Comparison of ENCODE assay signal across 22 mouse cellular contexts in genomic region chr17:87448339-87448738, GRCm38 (mm10). TPM values are rescaled to one million over a fixed set of nuclear protein-coding genes. Genes with fewer than 3 reads are reported as not detected.
A peak's percentile ranks its signal among the peaks of the same experiment; 100 is the strongest.
DNase-seq lines count a peak whose midpoint lies in the region; ATAC-seq and TF ChIP-seq lines count a peak whose summit lies in the region.
"Had no signal": no experiment of that assay in that cellular context is flagged by ENCODE, and none has a peak within 500 bp of the region (broad histone marks: within the 10 kb centered on the region; RNA-seq: fewer than 3 reads in every experiment).

No protein-coding gene starts in this region.

- H3K9ac ChIP-seq in CH12.LX (ENCODE audit: insufficient read depth, low read depth) (no peak overlapping the region), ES-E14 (ENCODE audit: insufficient read depth, low read depth, low read length, poor library complexity, severe bottlenecking) (no peak overlapping the region)
- H3K9ac ChIP-seq in liver, embryonic 14.5 days (replicated peaks): no peak overlapping the region

- no peak overlapping the region for H3K4me3 ChIP-seq in layer of hippocampus, adult 2 months
- no peak overlapping the region for H3K4me3 ChIP-seq in CH12.LX (replicated peaks in 1 of 3; ENCODE audit: low read depth in 2 of 3, low read length in 2 of 3, poor library complexity in 1 of 3)
- H3K4me3 ChIP-seq in ES-E14 (ENCODE audit: insufficient read depth in 1 of 2, low read depth in 1 of 2, low read length in 2 of 2, poor library complexity in 1 of 2, severe bottlenecking in 1 of 2): no peak overlapping the region
- H3K4me3 ChIP-seq in liver, embryonic 14.5 days (ENCODE audit: insufficient read depth in 1 of 2, low read depth in 2 of 2, low read length in 2 of 2): no peak overlapping the region

- H3K4me1 ChIP-seq in CH12.LX (ENCODE audit: control insufficient read depth in 1 of 2, insufficient read depth in 2 of 2): peaks cover 1 to 20% of the 10 kb centered on the region in 2 experiments; a peak in 3 of 4 replicates
- H3K4me1 ChIP-seq in ES-E14 (ENCODE audit: control insufficient read depth in 2 of 2, insufficient read depth in 2 of 2, low read length in 2 of 2, poor library complexity in 1 of 2): peaks cover 0 to 2% of the 10 kb centered on the region in 2 experiments; a peak in 3 of 4 replicates
- H3K4me1 ChIP-seq in liver, embryonic 14.5 days (replicated peaks; ENCODE audit: control insufficient read depth in 2 of 2, insufficient read depth in 2 of 2, low read length in 1 of 2): peaks cover 27% of the 10 kb centered on the region in 2 experiments

- peaks cover 2% of the 10 kb centered on the region for H3K27me3 ChIP-seq in CH12.LX (replicated peaks)
- H3K27me3 ChIP-seq in liver, embryonic 14.5 days (ENCODE audit: control insufficient read depth, insufficient read depth, low read length): no peaks in the 10 kb centered on the region

- TF ChIP-seq RAD21 in CH12.LX (IDR thresholded peaks at IDR 0.05; ENCODE audit: low read depth, low read length): no peak

- TF ChIP-seq POLR2A in CH12.LX (IDR thresholded peaks at IDR 0.05; ENCODE audit: low read depth, low read length): no peak

- no peak overlapping the region for H3K4me2 ChIP-seq in CH12.LX (ENCODE audit: insufficient read depth, low read depth, poor library complexity, severe bottlenecking)
- H3K4me2 ChIP-seq in liver, embryonic 14.5 days (ENCODE audit: low read depth): peak overlapping the region; percentile 42

- TF ChIP-seq CTCF in layer of hippocampus, adult 2 months (conservative IDR thresholded peaks at IDR 0.05): no peak
- TF ChIP-seq CTCF in CH12.LX (conservative IDR thresholded peaks at IDR 0.05 in 1 of 2, IDR thresholded peaks at IDR 0.05 in 1 of 2; ENCODE audit: low read depth in 2 of 2, low read length in 2 of 2): no peak
- no peak for TF ChIP-seq CTCF in liver, embryonic 14.5 days (IDR thresholded peaks at IDR 0.05; ENCODE audit: low read depth)

- TF ChIP-seq EP300 in CH12.LX (IDR thresholded peaks at IDR 0.05; ENCODE audit: low read length): no peak
- no peak for TF ChIP-seq EP300 in liver, embryonic 14.5 days (IDR thresholded peaks at IDR 0.05; ENCODE audit: low read depth)

- WGBS in liver, embryonic 14.5 days (ENCODE audit: insufficient replicate concordance): 75% methylated on average over 9 of the region's 9 CpGs

- H3K36me3 ChIP-seq in CH12.LX (replicated peaks in 1 of 2; ENCODE audit: control insufficient read depth in 1 of 2, insufficient read depth in 1 of 2, low read length in 1 of 2): peaks cover 0 to 6% of the 10 kb centered on the region in 2 experiments
- H3K36me3 ChIP-seq in ES-E14 (ENCODE audit: control insufficient read depth, insufficient read depth, low read length, poor library complexity, severe bottlenecking): peaks cover 2% of the 10 kb centered on the region
- H3K36me3 ChIP-seq in liver, embryonic 14.5 days (replicated peaks; ENCODE audit: control insufficient read depth, insufficient read depth, low read depth): peaks cover 8% of the 10 kb centered on the region
- H3K36me3 ChIP-seq: liver, embryonic 15.5 days had no signal

- H3K27ac ChIP-seq in layer of hippocampus, adult 2 months: peak overlapping the region; percentile 99; the same call in 1 of the 2 replicates
- H3K27ac ChIP-seq in CH12.LX (ENCODE audit: insufficient read depth, low read depth) (no peak overlapping the region), ES-E14 (ENCODE audit: insufficient read depth, low read depth, low read length, poor library complexity, severe bottlenecking) (no peak overlapping the region)
- H3K27ac ChIP-seq in liver, embryonic 14.5 days: no peak overlapping the region

- H3K9me3 ChIP-seq in CH12.LX (replicated peaks; ENCODE audit: low read length): peaks cover 3% of the 10 kb centered on the region
- H3K9me3 ChIP-seq in ES-E14 (ENCODE audit: control insufficient read depth, insufficient read depth, low read depth, low read length): no peaks in the 10 kb centered on the region
- no peaks in the 10 kb centered on the region for H3K9me3 ChIP-seq in liver, embryonic 14.5 days (ENCODE audit: control insufficient read depth, low read length)
- H3K9me3 ChIP-seq: liver, embryonic 15.5 days had no signal

- dilution Hi-C loops in CH12.LX (cut with MboI; ENCODE audit: extremely low pct_ligation_motif_present, extremely low pct_unique_long_range_greater_than_20kb, low sequenced_read_pairs): no loop called here

- DNase-seq in layer of hippocampus, adult 2 months (ENCODE audit: low spot score in 2 of 2): no peak
- no peak for DNase-seq in layer of hippocampus, adult 11-12 months (ENCODE audit: low spot score)
- DNase-seq in CH12.LX (ENCODE audit: extremely low read depth) (no peak), ES-E14 (ENCODE audit: low read depth, low spot score) (no peak)
- no peak for DNase-seq in liver, embryonic 14.5 days (ENCODE audit: low read depth in 3 of 3, low spot score in 3 of 3)
- no peak for DNase-seq in adrenal gland, adult (ENCODE audit: inconsistent age in 2 of 2, low spot score in 1 of 2)
- no peak for DNase-seq in adrenal gland, postnatal 25 days
- DNase-seq: adrenal gland, adult 2 months; heart, adult 18-20 months; kidney, adult 9 months; layer of hippocampus, postnatal 36 days; left cerebral cortex, postnatal 4 days; lung, postnatal 10 days; right cerebral cortex, adult 18-20 months had no signal

- in situ Hi-C loops in CH12.LX (cut with MboI; ENCODE audit: low pct_ligation_motif_present, low pct_unique_long_range_greater_than_20kb, low sequenced_read_pairs) (no loop called here), ES-E14 (cut with MboI; ENCODE audit: low sequenced_read_pairs in 2 of 2, unreplicated experiment in 2 of 2) (no loop called here)

- peaks cover 29% of the 10 kb centered on the region for H3K79me2 ChIP-seq in CH12.LX (replicated peaks; ENCODE audit: control insufficient read depth, extremely low read depth, insufficient read depth, poor library complexity, severe bottlenecking)

- no peak for ATAC-seq in liver, embryonic 14.5 days (ENCODE audit: insufficient read depth)
- ATAC-seq: forebrain, embryonic 16.5 days; inflammation-experienced regulatory T-cells, adult 6 months had no signal

TF ChIP-seq in CH12.LX, 34 proteins besides CTCF, POLR2A, EP300 and RAD21:
- TF ChIP-seq ZMIZ1 (IDR thresholded peaks at IDR 0.05; ENCODE audit: low read depth, low read length) (no peak), MXI1 (IDR thresholded peaks at IDR 0.05; ENCODE audit: low read depth, low read length) (no peak), USF1 (IDR thresholded peaks at IDR 0.05; ENCODE audit: low read depth, low read length) (no peak), MAFK (IDR thresholded peaks at IDR 0.05; ENCODE audit: insufficient replicate concordance, low read length) (peak; percentile 70; the same call in 1 of the 2 replicates)

TF ChIP-seq in ES-E14, 5 proteins besides CTCF, POLR2A, EP300 and RAD21:
- TF ChIP-seq MAFK (IDR thresholded peaks at IDR 0.05; ENCODE audit: insufficient read depth, low read depth, low read length) (peak; percentile 74; the same call in 1 of the 2 replicates), ZC3H11A (IDR thresholded peaks at IDR 0.05; ENCODE audit: borderline replicate concordance, low read depth, low read length) (no peak)

RNA-seq across cellular contexts. Expression of gene Calm2, which starts 1.6 kb away (rescaled TPM):
- 1,000 to 10,000 TPM; 2,133 to 2,202 TPM for total RNA-seq in layer of hippocampus, adult 2 months (2021)
- 203 and 255 TPM in 2 replicates for total RNA-seq in CH12.LX (2012; rRNA removed)
- total RNA-seq in CH12.LX (2014; rRNA removed): 546 and 623 TPM in 2 replicates
- polyA plus RNA-seq in CH12.LX (2012; ENCODE audit: insufficient read length, low read depth): 604 and 634 TPM in 2 replicates
- total RNA-seq in ES-E14 (2012; rRNA removed): 208 and 358 TPM in 2 replicates
- polyA plus RNA-seq in liver, embryonic 14.5 days (2012; rRNA removed): 112 and 195 TPM in 2 replicates
- 368 and 373 TPM in 2 replicates for polyA plus RNA-seq in liver, embryonic 14.5 days (2014; fragmentation: Nextera tagmentation; extraction: Ambion mirVana)
- 525 and 582 TPM in 2 replicates for total RNA-seq in adrenal gland, postnatal 25 days (2021)

RNA-seq across cellular contexts. Expression of gene Stpg4, which starts 20.8 kb away (rescaled TPM):
- total RNA-seq in layer of hippocampus, adult 2 months (2021): not detected
- not detected in 2 replicates for total RNA-seq in CH12.LX (2012; rRNA removed)
- total RNA-seq in CH12.LX (2014; rRNA removed): not detected in 2 replicates
- polyA plus RNA-seq in CH12.LX (2012; ENCODE audit: insufficient read length, low read depth): not detected in 2 replicates
- total RNA-seq in ES-E14 (2012; rRNA removed): not detected in 2 replicates
- polyA plus RNA-seq in liver, embryonic 14.5 days (2012; rRNA removed): not detected in 2 replicates
- polyA plus RNA-seq in liver, embryonic 14.5 days (2014; fragmentation: Nextera tagmentation; extraction: Ambion mirVana): not detected in 2 replicates
- not detected in 2 replicates for total RNA-seq in adrenal gland, postnatal 25 days (2021)
- total RNA-seq: adrenal gland, adult 2 months; gastrocnemius, adult 18-20 months; heart, adult 18-20 months; layer of hippocampus, postnatal 36 days; left cerebral cortex, postnatal 4 days; megakaryocyte, adult 5-6 weeks had no signal
- polyA plus RNA-seq: adrenal gland, adult 2 months; forebrain, embryonic 16.5 days; heart, embryonic 16.5 days; large intestine, adult 2 months; liver, embryonic 15.5 days; stomach, embryonic 14.5 days had no signal
